Mouse (Mus musculus): ENCODE results near the gene Arhgef18. TPM values are rescaled to one million over a fixed set of nuclear protein-coding genes. Genes with fewer than 3 reads are reported as not detected.

Gene Arhgef18
- polyA plus RNA-seq, 1 experiment from 2014 or later: 5.5 TPM

DNA sequence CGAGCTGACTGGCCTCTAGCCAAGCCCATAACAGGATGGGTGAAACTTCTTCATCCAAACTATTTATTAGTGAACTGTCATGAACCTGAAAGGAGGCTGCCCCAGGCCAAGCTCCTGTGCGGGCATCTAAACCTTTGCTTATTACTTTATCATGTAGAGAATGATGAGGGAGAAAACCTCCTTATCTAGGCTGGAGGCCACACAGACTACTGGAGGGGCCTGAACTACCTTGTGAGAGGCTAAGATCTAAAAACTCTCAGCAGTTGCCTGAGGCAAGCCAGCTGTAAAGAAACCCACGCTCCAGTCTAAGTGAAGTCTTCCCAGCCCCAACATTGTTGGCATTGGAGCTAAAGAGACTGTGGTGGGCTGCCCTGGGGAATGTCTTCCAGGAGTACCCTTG, 14.6 kb downstream of the Arhgef18 start:
- H3K4me1 ChIP-seq (replicated peaks; ENCODE audit: control insufficient read depth, insufficient read depth): peaks cover 2% of the 10 kb centered on the region; the same call in 1 of the 2 replicates
- peaks cover under 1% of the 10 kb centered on the region; the same call in 1 of the 2 replicates for H3K36me3 ChIP-seq (ENCODE audit: control insufficient read depth, insufficient read depth, low read length)
- H3K27ac ChIP-seq (replicated peaks): peak overlapping the region; percentile 18; the same call in 1 of the 2 replicates
- H3K9ac ChIP-seq (ENCODE audit: low read length): no peak overlapping the region
- H3K4me2 ChIP-seq (replicated peaks; ENCODE audit: low read depth): no peak overlapping the region
- DNase-seq (ENCODE audit: low spot score) (no peak), ATAC-seq (ENCODE audit: low FRiP score, low TSS enrichment) (no peak)
- H3K4me3 ChIP-seq (ENCODE audit: low read depth, low read length): no peak overlapping the region
- no peak for TF ChIP-seq EP300 (optimal IDR thresholded peaks at IDR 0.05)
- TF ChIP-seq CTCF (IDR thresholded peaks at IDR 0.05; ENCODE audit: low read depth): no peak
- H3K27me3 ChIP-seq (ENCODE audit: control insufficient read depth, insufficient read depth, low read length): no peaks in the 10 kb centered on the region
- no peaks in the 10 kb centered on the region for H3K9me3 ChIP-seq (ENCODE audit: control insufficient read depth, low read length)
- 63% methylated on average over 3 of the region's 3 CpGs for WGBS

- Histone ChIP-seq H3K27ac (replicated peaks) (peak overlapping the region; percentile 61), H3K4me1 (replicated peaks; ENCODE audit: control insufficient read depth, insufficient read depth) (peaks cover 2% of the 10 kb centered on the region; the same call in 1 of the 2 replicates), H3K4me3 (ENCODE audit: low read depth, low read length) (no peak overlapping the region), H3K4me2 (replicated peaks; ENCODE audit: low read depth) (0 out of 2 replicates have a peak overlapping the region, but pooled peaks have one; percentile 9), H3K9ac (ENCODE audit: low read length) (no peak overlapping the region), H3K9me3 (ENCODE audit: control insufficient read depth, low read length) (no peaks in the 10 kb centered on the region), H3K36me3 (ENCODE audit: control insufficient read depth, insufficient read depth, low read length) (peaks cover 2% of the 10 kb centered on the region; the same call in 1 of the 2 replicates), H3K27me3 (ENCODE audit: control insufficient read depth, insufficient read depth, low read length) (no peaks in the 10 kb centered on the region)
- no peak for DNase-seq (ENCODE audit: low spot score)
- 72% methylated on average over 2 of the region's 2 CpGs for WGBS
- no peak for ATAC-seq (ENCODE audit: low FRiP score, low TSS enrichment)
- TF ChIP-seq CTCF (IDR thresholded peaks at IDR 0.05; ENCODE audit: low read depth) (no peak), EP300 (optimal IDR thresholded peaks at IDR 0.05) (no peak)
These were observed 18.3 kb downstream of the Arhgef18 start for GRCm38 (mm10) chr8:3411085-3411484.

DNA sequence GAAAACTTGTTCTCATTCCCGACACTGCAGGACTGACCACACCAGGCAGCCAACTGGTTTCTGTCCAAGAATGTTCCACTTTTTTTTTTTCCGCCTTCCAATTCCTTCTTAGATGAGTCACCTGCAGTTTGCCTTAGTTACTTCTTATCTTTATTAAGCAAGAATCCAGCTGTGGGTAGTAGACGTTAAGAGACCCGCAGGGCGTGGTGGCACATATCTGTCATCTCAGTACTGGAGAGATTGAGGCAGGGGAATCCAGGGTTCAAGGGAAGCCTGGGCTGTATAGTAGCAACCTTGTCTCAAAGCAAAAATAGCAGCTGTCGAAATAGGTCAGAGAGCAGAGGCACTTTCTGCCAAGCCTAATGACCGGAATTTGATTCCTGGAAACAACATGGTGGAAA, 19.1 kb downstream of the Arhgef18 start:
- WGBS: 41% methylated on average over 7 of the region's 7 CpGs
- ATAC-seq (ENCODE audit: low FRiP score, low TSS enrichment) (peak; percentile 84), DNase-seq (ENCODE audit: low spot score) (peak; percentile 68)
- TF ChIP-seq EP300 (optimal IDR thresholded peaks at IDR 0.05): no peak
- Histone ChIP-seq H3K4me3 (ENCODE audit: low read depth, low read length) (no peak overlapping the region), H3K4me1 (replicated peaks; ENCODE audit: control insufficient read depth, insufficient read depth) (peaks cover 2% of the 10 kb centered on the region; the same call in 1 of the 2 replicates), H3K4me2 (replicated peaks; ENCODE audit: low read depth) (no peak overlapping the region), H3K27me3 (ENCODE audit: control insufficient read depth, insufficient read depth, low read length) (no peaks in the 10 kb centered on the region), H3K9me3 (ENCODE audit: control insufficient read depth, low read length) (no peaks in the 10 kb centered on the region), H3K9ac (ENCODE audit: low read length) (no peak overlapping the region), H3K36me3 (ENCODE audit: control insufficient read depth, insufficient read depth, low read length) (peaks cover 2% of the 10 kb centered on the region; the same call in 1 of the 2 replicates), H3K27ac (replicated peaks) (peak overlapping the region; percentile 61)

DNA sequence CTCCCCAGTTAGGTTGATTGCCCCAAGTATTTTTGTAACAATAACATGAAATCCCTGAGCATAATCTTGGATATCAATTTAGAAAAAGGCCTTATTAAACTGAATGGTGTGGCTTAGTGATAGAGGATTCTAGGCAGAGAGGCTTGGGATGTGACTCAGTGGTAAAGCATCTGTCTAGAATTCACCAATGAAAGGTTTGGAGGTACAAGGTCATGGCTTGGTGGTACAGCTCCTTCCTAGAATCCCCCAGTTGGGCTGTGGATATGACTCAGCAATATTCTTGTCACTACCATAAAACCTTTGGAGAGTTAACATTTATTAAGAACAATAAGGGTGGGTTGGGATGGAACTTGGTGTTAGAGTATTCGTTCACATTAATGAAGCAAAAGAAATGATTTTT, 20.0 kb downstream of the Arhgef18 start:
- ATAC-seq (ENCODE audit: low FRiP score, low TSS enrichment): no peak
- H3K27ac ChIP-seq (replicated peaks): no peak overlapping the region; the same call in 1 of the 2 replicates

GRCm38 (mm10) chr8:3414639-3415190, 21.9 kb downstream of the Arhgef18 start:
- 72% methylated on average over 6 of the region's 6 CpGs for whole genome bisulfite sequencing

More for the DNA sequence above, 20.0 kb downstream of the Arhgef18 start:
- Histone ChIP-seq H3K27me3 (ENCODE audit: control insufficient read depth, insufficient read depth, low read length) (no peaks in the 10 kb centered on the region), H3K4me2 (replicated peaks; ENCODE audit: low read depth) (no peak overlapping the region), H3K9me3 (ENCODE audit: control insufficient read depth, low read length) (no peaks in the 10 kb centered on the region), H3K4me1 (replicated peaks; ENCODE audit: control insufficient read depth, insufficient read depth) (peaks cover 2% of the 10 kb centered on the region; the same call in 1 of the 2 replicates), H3K36me3 (ENCODE audit: control insufficient read depth, insufficient read depth, low read length) (peaks cover 2% of the 10 kb centered on the region; the same call in 1 of the 2 replicates), H3K9ac (ENCODE audit: low read length) (no peak overlapping the region), H3K4me3 (ENCODE audit: low read depth, low read length) (no peak overlapping the region)
- DNase-seq (ENCODE audit: low spot score): no peak
- WGBS: 100% methylated on average over 1 of the region's 1 CpGs
- TF ChIP-seq EP300 (optimal IDR thresholded peaks at IDR 0.05) (no peak), CTCF (IDR thresholded peaks at IDR 0.05; ENCODE audit: low read depth) (no peak)

DNA sequence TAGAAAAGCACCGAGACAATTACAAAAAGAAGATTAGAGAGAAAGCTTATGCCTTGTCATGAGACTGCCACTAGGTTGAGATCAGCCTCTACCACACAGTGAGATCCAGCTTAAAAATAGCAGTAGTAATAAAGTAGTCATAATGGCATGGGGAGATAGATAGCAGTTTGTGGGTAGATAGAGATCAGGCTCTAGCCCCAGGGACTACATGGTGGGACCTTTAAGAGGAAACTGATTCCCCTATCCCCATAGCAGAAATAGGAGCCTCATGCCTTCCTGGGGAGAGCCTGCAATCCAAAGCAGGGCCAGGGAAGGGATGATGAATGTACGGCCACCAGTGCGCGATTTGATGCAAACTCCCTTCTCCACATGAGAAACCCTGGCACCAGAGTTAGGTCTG, 22.5 kb downstream of the Arhgef18 start:
- no peaks in the 10 kb centered on the region for H3K9me3 ChIP-seq (ENCODE audit: control insufficient read depth, low read length)
- H3K4me3 ChIP-seq (ENCODE audit: low read depth, low read length): no peak overlapping the region
- no peak overlapping the region for H3K4me2 ChIP-seq (replicated peaks; ENCODE audit: low read depth)
- WGBS: 55% methylated on average over 4 of the region's 4 CpGs
- H3K9ac ChIP-seq (ENCODE audit: low read length): no peak overlapping the region
- no peak overlapping the region for H3K27ac ChIP-seq (replicated peaks)
- H3K27me3 ChIP-seq (ENCODE audit: control insufficient read depth, insufficient read depth, low read length): no peaks in the 10 kb centered on the region
- H3K36me3 ChIP-seq (ENCODE audit: control insufficient read depth, insufficient read depth, low read length): peaks cover 2% of the 10 kb centered on the region; the same call in 1 of the 2 replicates
- TF ChIP-seq CTCF (IDR thresholded peaks at IDR 0.05; ENCODE audit: low read depth) (no peak), EP300 (optimal IDR thresholded peaks at IDR 0.05) (no peak)
- ATAC-seq (ENCODE audit: low FRiP score, low TSS enrichment) (no peak), DNase-seq (ENCODE audit: low spot score) (no peak)
- no peaks in the 10 kb centered on the region; the same call in 1 of the 2 replicates for H3K4me1 ChIP-seq (replicated peaks; ENCODE audit: control insufficient read depth, insufficient read depth)

More at GRCm38 (mm10) chr8:3414639-3415190, 21.9 kb downstream of the Arhgef18 start:
- Histone ChIP-seq H3K4me3 (ENCODE audit: low read depth, low read length) (no peak overlapping the region), H3K9me3 (ENCODE audit: control insufficient read depth, low read length) (no peaks in the 10 kb centered on the region), H3K36me3 (ENCODE audit: control insufficient read depth, insufficient read depth, low read length) (peaks cover 2% of the 10 kb centered on the region; the same call in 1 of the 2 replicates), H3K4me2 (replicated peaks; ENCODE audit: low read depth) (no peak overlapping the region), H3K27me3 (ENCODE audit: control insufficient read depth, insufficient read depth, low read length) (no peaks in the 10 kb centered on the region), H3K27ac (replicated peaks) (no peak overlapping the region), H3K4me1 (replicated peaks; ENCODE audit: control insufficient read depth, insufficient read depth) (no peaks in the 10 kb centered on the region; the same call in 1 of the 2 replicates), H3K9ac (ENCODE audit: low read length) (no peak overlapping the region)
- TF ChIP-seq EP300 (optimal IDR thresholded peaks at IDR 0.05): no peak
- TF ChIP-seq CTCF (IDR thresholded peaks at IDR 0.05; ENCODE audit: low read depth): no peak
- DNase-seq (ENCODE audit: low spot score): no peak
- ATAC-seq (ENCODE audit: low FRiP score, low TSS enrichment): no peak
